Mouse (Mus musculus): ENCODE data around the gene 1110032A03Rik. TPM values are rescaled to one million over a fixed set of nuclear protein-coding genes. Genes with fewer than 3 reads are reported as not detected.

1110032A03Rik gene
- polyA plus RNA-seq, 1 experiment from 2014 or later = 26.1 TPM

- peak within 1 kb of the TSS; percentile 51 for H3K4me3 ChIP-seq (replicated peaks)
- 1% methylated on average over 19 of the region's 19 CpGs for WGBS
- peak; percentile 89 for ATAC-seq
- H3K4me1 ChIP-seq (replicated peaks) = no peaks in the 10 kb centered on the region; the same call in 1 of the 2 replicates
- H3K27ac ChIP-seq = peak within 1 kb of the TSS; percentile 94
- H3K36me3 ChIP-seq = no peaks in the 10 kb centered on the region
- H3K9ac ChIP-seq = peak within 1 kb of the TSS; percentile 70
- no peaks in the 10 kb centered on the region for H3K27me3 ChIP-seq (replicated peaks)
- H3K9me3 ChIP-seq = no peaks in the 10 kb centered on the region
- peak within 1 kb of the TSS; percentile 73 for H3K4me2 ChIP-seq (replicated peaks)
Observed at GRCm38 (mm10) chr9:50746214-50746677, 29.1 kb downstream of the 1110032A03Rik start, which contains the start of gene 2310030G06Rik. 2310030G06Rik (minus strand) TSS chr9:50746536.

- H3K4me2 ChIP-seq (replicated peaks) = peak overlapping the region; percentile 73
- H3K36me3 ChIP-seq = no peaks in the 10 kb centered on the region; the same call in 1 of the 2 replicates
- peak overlapping the region; percentile 70 for H3K9ac ChIP-seq
- H3K4me1 ChIP-seq (replicated peaks) = no peaks in the 10 kb centered on the region; the same call in 1 of the 2 replicates
- peak; percentile 72 for ATAC-seq
- H3K27me3 ChIP-seq (replicated peaks) = no peaks in the 10 kb centered on the region
- 10% methylated on average over 7 of the region's 7 CpGs for WGBS
- H3K27ac ChIP-seq = peak overlapping the region; percentile 94
- H3K9me3 ChIP-seq = no peaks in the 10 kb centered on the region
- peak overlapping the region; percentile 51 for H3K4me3 ChIP-seq (replicated peaks)
Observed at GRCm38 (mm10) chr9:50745806-50746205, 29.5 kb downstream of the 1110032A03Rik start.

DNA sequence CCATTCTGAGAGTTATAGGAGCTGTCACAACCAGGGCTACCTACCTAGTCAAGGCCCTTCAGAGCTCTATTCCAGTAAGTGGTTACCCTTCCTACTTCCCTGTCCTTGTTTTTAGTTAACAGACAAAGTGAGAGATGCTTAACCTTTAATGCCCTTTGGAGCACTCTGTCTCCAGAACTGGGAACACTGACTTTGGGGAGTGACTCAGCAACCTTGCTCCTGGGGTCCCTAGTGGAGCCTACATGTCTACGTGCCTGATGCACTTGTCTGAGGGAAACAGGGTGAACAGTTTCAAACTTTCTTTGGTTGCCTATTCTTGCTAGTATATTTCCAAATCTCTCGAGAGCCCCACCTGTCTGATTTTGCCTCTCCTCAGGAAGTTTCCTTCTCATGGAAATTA, 32.6 kb downstream of the 1110032A03Rik start:
- no peak overlapping the region for H3K9ac ChIP-seq
- H3K36me3 ChIP-seq = no peaks in the 10 kb centered on the region; the same call in 1 of the 2 replicates
- H3K4me3 ChIP-seq (replicated peaks) = no peak overlapping the region
- peaks cover 7% of the 10 kb centered on the region for H3K4me1 ChIP-seq (replicated peaks)
- H3K9me3 ChIP-seq = no peaks in the 10 kb centered on the region
- ATAC-seq = no peak
- 78% methylated on average over 2 of the region's 2 CpGs for WGBS
- no peak overlapping the region for H3K27ac ChIP-seq
- no peaks in the 10 kb centered on the region for H3K27me3 ChIP-seq (replicated peaks)
- H3K4me2 ChIP-seq (replicated peaks) = no peak overlapping the region

DNA sequence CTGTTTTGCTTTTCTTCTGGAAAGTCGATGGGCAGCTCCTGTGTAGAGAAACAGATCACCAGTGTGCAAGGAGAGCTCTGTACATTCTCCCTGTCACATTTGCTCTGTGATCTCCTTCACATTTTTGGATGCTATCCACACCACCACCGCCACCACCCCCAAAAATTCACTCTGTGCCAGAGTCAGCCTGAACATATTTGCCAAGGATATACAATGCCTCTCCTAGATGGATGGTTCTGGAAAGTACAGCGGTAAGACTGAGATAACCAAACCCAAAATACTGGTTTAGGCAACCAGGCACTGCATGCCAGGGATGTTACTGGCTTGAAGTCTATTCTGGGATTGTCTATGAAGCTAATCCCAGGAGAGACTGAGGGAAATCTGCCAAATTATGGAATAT, 33.1 kb downstream of the 1110032A03Rik start:
- Histone ChIP-seq H3K4me3 (replicated peaks) (no peak overlapping the region), H3K27ac (no peak overlapping the region), H3K4me2 (replicated peaks) (no peak overlapping the region), H3K27me3 (replicated peaks) (no peaks in the 10 kb centered on the region), H3K9ac (no peak overlapping the region), H3K36me3 (no peaks in the 10 kb centered on the region; the same call in 1 of the 2 replicates), H3K9me3 (no peaks in the 10 kb centered on the region), H3K4me1 (replicated peaks) (peaks cover 7% of the 10 kb centered on the region)
- 80% methylated on average over 3 of the region's 3 CpGs for WGBS
- ATAC-seq = no peak

- Histone ChIP-seq H3K9me3 (no peaks in the 10 kb centered on the region), H3K4me3 (replicated peaks) (no peak overlapping the region), H3K36me3 (no peaks in the 10 kb centered on the region; the same call in 1 of the 2 replicates), H3K27me3 (replicated peaks) (no peaks in the 10 kb centered on the region), H3K9ac (no peak overlapping the region), H3K4me1 (replicated peaks) (peaks cover 7% of the 10 kb centered on the region), H3K27ac (no peak overlapping the region), H3K4me2 (replicated peaks) (no peak overlapping the region)
- 83% methylated on average over 14 of the region's 14 CpGs for whole genome bisulfite sequencing
- ATAC-seq = no peak
Observed at GRCm38 (mm10) chr9:50740867-50741784, 34.2 kb downstream of the 1110032A03Rik start.

- Histone ChIP-seq H3K36me3 (no peaks in the 10 kb centered on the region; the same call in 1 of the 2 replicates), H3K4me3 (replicated peaks) (peak within 1 kb of the TSS; percentile 29), H3K27me3 (replicated peaks) (no peaks in the 10 kb centered on the region), H3K4me1 (replicated peaks) (peaks cover 7% of the 10 kb centered on the region), H3K9me3 (no peaks in the 10 kb centered on the region), H3K4me2 (replicated peaks) (peak within 1 kb of the TSS; percentile 62), H3K27ac (no peak within 1 kb of the TSS), H3K9ac (no peak within 1 kb of the TSS)
- ATAC-seq = peak; percentile 99
- WGBS = 13% methylated on average over 36 of the region's 36 CpGs
Observed at GRCm38 (mm10) chr9:50738914-50739870, 36.1 kb downstream of the 1110032A03Rik start, which contains the start of gene Dixdc1. Dixdc1 (minus strand) TSS chr9:50739517.

DNA sequence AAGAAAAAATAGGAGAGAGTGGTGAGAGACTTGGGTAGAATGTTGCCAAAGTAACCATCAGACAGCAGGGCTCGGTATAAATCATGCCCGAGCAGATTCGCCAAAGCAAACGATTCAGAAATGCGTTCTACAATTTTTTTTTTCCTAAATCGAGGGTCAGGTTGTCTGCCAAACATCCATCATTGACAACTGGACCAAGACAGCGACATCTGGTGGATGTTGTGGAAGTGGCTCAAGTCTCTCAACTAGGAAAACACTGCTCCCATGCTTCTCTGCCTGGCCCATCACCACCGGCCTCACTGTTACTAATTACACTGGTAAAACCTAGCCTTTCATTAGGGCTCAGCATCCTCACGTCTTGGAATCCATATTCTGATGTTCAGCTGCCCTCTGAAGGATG, 40.3 kb downstream of the 1110032A03Rik start:
- Histone ChIP-seq H3K9ac (no peak overlapping the region), H3K9me3 (no peaks in the 10 kb centered on the region), H3K4me3 (replicated peaks) (no peak overlapping the region), H3K36me3 (no peaks in the 10 kb centered on the region), H3K27ac (no peak overlapping the region), H3K4me2 (replicated peaks) (no peak overlapping the region), H3K27me3 (replicated peaks) (no peaks in the 10 kb centered on the region), H3K4me1 (replicated peaks) (peaks cover 7% of the 10 kb centered on the region)
- WGBS = 3% methylated on average over 9 of the region's 9 CpGs
- ATAC-seq = no peak

- Histone ChIP-seq H3K27me3 (replicated peaks) (no peaks in the 10 kb centered on the region), H3K4me2 (replicated peaks) (no peak overlapping the region), H3K9ac (no peak overlapping the region), H3K9me3 (no peaks in the 10 kb centered on the region), H3K36me3 (no peaks in the 10 kb centered on the region), H3K4me3 (replicated peaks) (no peak overlapping the region), H3K27ac (no peak overlapping the region), H3K4me1 (replicated peaks) (no peaks in the 10 kb centered on the region)
- 32% methylated on average over 4 of the region's 4 CpGs for WGBS
- ATAC-seq = no peak
Observed at GRCm38 (mm10) chr9:50732560-50732959, 42.8 kb downstream of the 1110032A03Rik start.

DNA sequence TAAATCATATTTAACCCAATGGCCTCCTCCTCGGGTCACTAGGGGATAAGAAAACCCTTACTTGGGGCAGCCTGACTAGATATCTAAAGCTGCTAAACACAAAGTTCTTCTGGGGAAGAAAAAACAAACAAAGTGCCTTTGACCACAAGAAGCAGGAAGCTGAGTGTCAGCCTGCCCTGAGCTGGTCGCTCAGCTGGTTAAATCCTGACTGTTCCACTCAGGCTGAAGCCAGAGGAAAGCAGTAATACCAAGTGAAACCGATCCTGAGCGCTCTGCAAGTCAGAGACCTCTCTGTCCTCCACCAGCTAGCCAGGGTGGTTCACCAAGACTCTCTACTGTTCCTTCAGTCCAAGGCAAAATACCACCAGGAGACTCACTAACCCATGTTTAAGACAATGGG, 45.7 kb downstream of the 1110032A03Rik start:
- Histone ChIP-seq H3K27ac (no peak overlapping the region), H3K4me2 (replicated peaks) (no peak overlapping the region), H3K4me3 (replicated peaks) (no peak overlapping the region), H3K36me3 (no peaks in the 10 kb centered on the region), H3K4me1 (replicated peaks) (no peaks in the 10 kb centered on the region; the same call in 1 of the 2 replicates), H3K27me3 (replicated peaks) (no peaks in the 10 kb centered on the region), H3K9me3 (no peaks in the 10 kb centered on the region), H3K9ac (no peak overlapping the region)
- WGBS = 42% methylated on average over 4 of the region's 4 CpGs
- no peak for ATAC-seq

GRCm38 (mm10) chr9:50727925-50728651, 47.2 kb downstream of the 1110032A03Rik start:
- Histone ChIP-seq H3K4me2 (replicated peaks) (peak overlapping the region; percentile 95), H3K4me1 (replicated peaks) (peaks cover 8% of the 10 kb centered on the region), H3K9me3 (no peaks in the 10 kb centered on the region), H3K9ac (peak overlapping the region; percentile 51), H3K36me3 (no peaks in the 10 kb centered on the region), H3K27ac (no peak overlapping the region), H3K4me3 (replicated peaks) (peak overlapping the region; percentile 65), H3K27me3 (replicated peaks) (no peaks in the 10 kb centered on the region)
- under 1% methylated on average over 45 of the region's 45 CpGs for WGBS
- peak; percentile 93 for ATAC-seq

DNA sequence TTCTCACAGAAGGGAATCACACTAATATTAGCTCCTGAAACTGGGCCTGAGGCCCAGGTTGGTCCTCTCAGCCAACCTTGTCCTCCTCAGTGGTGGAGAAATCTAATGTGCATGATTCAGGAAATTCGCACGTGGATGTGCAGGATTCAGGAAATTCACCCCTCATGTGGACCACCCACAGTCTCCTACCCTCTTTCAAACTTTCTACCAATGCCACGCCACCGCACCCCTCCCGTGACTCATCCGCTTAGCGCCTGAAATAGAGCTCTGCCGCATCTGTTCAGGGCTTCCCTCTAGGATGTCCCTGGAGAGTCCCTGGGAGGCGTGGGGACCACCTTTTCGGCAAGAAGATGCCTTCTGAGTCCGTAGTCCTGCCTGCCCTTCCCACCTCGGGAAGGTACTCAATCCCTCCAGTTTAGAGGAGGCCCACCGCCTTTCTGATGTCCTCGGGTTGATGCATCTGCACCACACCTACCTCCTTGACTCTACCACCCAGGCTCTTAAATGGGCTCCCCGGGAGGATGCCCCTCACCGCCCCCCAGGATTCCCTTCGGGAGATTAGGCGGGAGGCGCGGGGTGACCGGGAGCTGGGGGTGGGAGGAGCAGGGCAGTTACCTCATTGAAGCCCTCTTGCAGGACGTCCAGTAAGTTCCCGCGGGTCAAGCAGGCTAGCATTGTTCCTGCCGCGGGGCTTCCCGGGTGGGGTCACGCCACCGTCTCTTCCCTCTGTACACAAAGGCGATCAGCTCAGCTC, 48.0 kb downstream of the 1110032A03Rik start:
- no peak overlapping the region for H3K27ac ChIP-seq
- H3K9ac ChIP-seq = peak overlapping the region; percentile 51
- peaks cover 8% of the 10 kb centered on the region for H3K4me1 ChIP-seq (replicated peaks)
- H3K36me3 ChIP-seq = no peaks in the 10 kb centered on the region
- H3K4me3 ChIP-seq (replicated peaks) = peak overlapping the region; percentile 65
- H3K4me2 ChIP-seq (replicated peaks) = peak overlapping the region; percentile 95
- H3K9me3 ChIP-seq = no peaks in the 10 kb centered on the region
- WGBS = 9% methylated on average over 30 of the region's 30 CpGs
- no peak; the same call in none of the 2 replicates for ATAC-seq
- H3K27me3 ChIP-seq (replicated peaks) = no peaks in the 10 kb centered on the region

All from intestine, embryonic 15.5 days (tissue).